Mouse (Mus musculus): ENCODE results near the gene Atl2.
A peak's percentile ranks its signal among the peaks of the same experiment; 100 is the strongest.

The Atl2 gene

GRCm38 (mm10) chr17:79817551-79817950 is 78.4 kb downstream of the Atl2 start:
- DNase-seq, result no peak

- DNase-seq, result no peak
Measured at GRCm38 (mm10) chr17:79816896-79817295, 79.0 kb downstream of the Atl2 start.

- DNase-seq, result no peak
Measured at GRCm38 (mm10) chr17:79810421-79810820, 85.5 kb downstream of the Atl2 start.

GRCm38 (mm10) chr17:79809491-79810316 is 86.2 kb downstream of the Atl2 start:
- no peak for DNase-seq

- DNase-seq, result no peak
Measured at GRCm38 (mm10) chr17:79807237-79807930, 88.5 kb downstream of the Atl2 start.

GRCm38 (mm10) chr17:79804747-79805146 is 91.2 kb downstream of the Atl2 start:
- no peak for DNase-seq

- peak; percentile 15 for DNase-seq
Measured at GRCm38 (mm10) chr17:79802056-79802455, 93.9 kb downstream of the Atl2 start.

GRCm38 (mm10) chr17:79798831-79799230 is 97.1 kb downstream of the Atl2 start:
- DNase-seq, result no peak
